Mouse (Mus musculus): ENCODE measurements at regions not wholly inside any gene's neighbourhood (a gene's known extent, or its start where the extent isn't known, plus 50 kb on each side); places are given as distances from the start of the nearest gene placed in this dataset.
"Not testable (repeated sequence)": the region's sequence is repeated elsewhere in the genome, so short reads cannot be mapped to it uniquely, and the experiment has no call there.

GRCm38 (mm10) chr6:50840826-50841225 lies 186.6 kb upstream of the Npvf start:
- no peaks in the 10 kb centered on the region; the same call in 1 of the 2 replicates for H3K27me3 ChIP-seq (replicated peaks)
- ATAC-seq: no peak
- 55% methylated on average over 9 of the region's 9 CpGs for WGBS (ENCODE audit: insufficient replicate concordance)
- H3K36me3 ChIP-seq: no peaks in the 10 kb centered on the region
- no peak overlapping the region for H3K4me2 ChIP-seq
- H3K4me1 ChIP-seq: no peaks in the 10 kb centered on the region
- H3K9me3 ChIP-seq (replicated peaks): no peaks in the 10 kb centered on the region
- H3K9ac ChIP-seq: no peak overlapping the region
- H3K4me3 ChIP-seq: no peak overlapping the region
- no peak overlapping the region for H3K27ac ChIP-seq

GRCm38 (mm10) chr6:50845246-50845645 lies 191.0 kb upstream of the Npvf start:
- not testable (repeated sequence) for H3K9ac ChIP-seq; H3K36me3 ChIP-seq; H3K9me3 ChIP-seq (replicated peaks)

GRCm38 (mm10) chr6:50846740-50847516 lies 192.7 kb upstream of the Npvf start:
- 70% methylated on average over 18 of the region's 18 CpGs for WGBS (ENCODE audit: insufficient replicate concordance)
- Histone ChIP-seq H3K27me3 (replicated peaks) (no peaks in the 10 kb centered on the region), H3K27ac (no peak overlapping the region), H3K9me3 (replicated peaks) (no peaks in the 10 kb centered on the region), H3K36me3 (no peaks in the 10 kb centered on the region), H3K4me2 (no peak overlapping the region), H3K9ac (no peak overlapping the region), H3K4me3 (no peak overlapping the region), H3K4me1 (no peaks in the 10 kb centered on the region)
- no peak for ATAC-seq

More at GRCm38 (mm10) chr6:50845246-50845645, 191.0 kb upstream of the Npvf start:
- ATAC-seq; H3K4me3 ChIP-seq; H3K27ac ChIP-seq; H3K27me3 ChIP-seq (replicated peaks); H3K4me2 ChIP-seq; H3K4me1 ChIP-seq: not testable (repeated sequence)
- WGBS (ENCODE audit: insufficient replicate concordance): 59% methylated on average over 2 of the region's 2 CpGs

- no peak overlapping the region for H3K9ac ChIP-seq
- no peaks in the 10 kb centered on the region for H3K27me3 ChIP-seq (replicated peaks)
- WGBS (ENCODE audit: insufficient replicate concordance): 57% methylated on average over 7 of the region's 7 CpGs
- H3K4me3 ChIP-seq: no peak overlapping the region
- H3K4me1 ChIP-seq: no peaks in the 10 kb centered on the region
- H3K4me2 ChIP-seq: no peak overlapping the region
- no peak overlapping the region for H3K27ac ChIP-seq
- H3K36me3 ChIP-seq: no peaks in the 10 kb centered on the region
- H3K9me3 ChIP-seq (replicated peaks): no peaks in the 10 kb centered on the region
- no peak for ATAC-seq
Measured at GRCm38 (mm10) chr6:50847548-50847947, 193.3 kb upstream of the Npvf start.

- no peak overlapping the region for H3K4me2 ChIP-seq
- no peaks in the 10 kb centered on the region for H3K27me3 ChIP-seq (replicated peaks)
- no peak overlapping the region for H3K4me3 ChIP-seq
- H3K36me3 ChIP-seq: no peaks in the 10 kb centered on the region
- ATAC-seq: no peak
- WGBS (ENCODE audit: insufficient replicate concordance): 64% methylated on average over 4 of the region's 4 CpGs
- no peak overlapping the region for H3K9ac ChIP-seq
- H3K4me1 ChIP-seq: no peaks in the 10 kb centered on the region
- H3K27ac ChIP-seq: no peak overlapping the region
- H3K9me3 ChIP-seq (replicated peaks): no peaks in the 10 kb centered on the region
Measured at GRCm38 (mm10) chr6:50859162-50859561, 204.9 kb upstream of the Npvf start.

GRCm38 (mm10) chr6:50877991-50878390 lies 223.8 kb upstream of the Npvf start:
- Histone ChIP-seq H3K4me2 (no peak overlapping the region), H3K4me3 (no peak overlapping the region), H3K27ac (no peak overlapping the region), H3K9me3 (replicated peaks) (no peaks in the 10 kb centered on the region), H3K9ac (no peak overlapping the region), H3K36me3 (no peaks in the 10 kb centered on the region), H3K4me1 (peaks cover 18% of the 10 kb centered on the region), H3K27me3 (replicated peaks) (0 out of 2 replicates have a peak, but pooled peaks cover 10% of the 10 kb centered on the region)
- WGBS (ENCODE audit: insufficient replicate concordance): 57% methylated on average over 5 of the region's 5 CpGs
- ATAC-seq: no peak

- Histone ChIP-seq H3K4me3 (no peak overlapping the region), H3K27me3 (replicated peaks) (peaks cover 10% of the 10 kb centered on the region; the same call in 1 of the 2 replicates), H3K9ac (no peak overlapping the region), H3K4me2 (no peak overlapping the region), H3K4me1 (peaks cover 15% of the 10 kb centered on the region; the same call in 1 of the 2 replicates), H3K36me3 (no peaks in the 10 kb centered on the region), H3K9me3 (replicated peaks) (no peaks in the 10 kb centered on the region), H3K27ac (no peak overlapping the region)
- 15% methylated on average over 3 of the region's 3 CpGs for WGBS (ENCODE audit: insufficient replicate concordance)
- ATAC-seq: peak; percentile 55; the same call in 1 of the 2 replicates
Measured at GRCm38 (mm10) chr6:50882298-50882697, 228.1 kb upstream of the Npvf start.

- no peak overlapping the region for H3K27ac ChIP-seq
- H3K9ac ChIP-seq: no peak overlapping the region
- no peaks in the 10 kb centered on the region for H3K9me3 ChIP-seq (replicated peaks)
- H3K36me3 ChIP-seq: no peaks in the 10 kb centered on the region
- no peak overlapping the region for H3K4me2 ChIP-seq
- ATAC-seq: no peak
- no peak overlapping the region for H3K4me3 ChIP-seq
- peaks cover 15% of the 10 kb centered on the region; the same call in 1 of the 2 replicates for H3K4me1 ChIP-seq
- 61% methylated on average over 4 of the region's 4 CpGs for WGBS (ENCODE audit: insufficient replicate concordance)
- peaks cover 10% of the 10 kb centered on the region; the same call in 1 of the 2 replicates for H3K27me3 ChIP-seq (replicated peaks)
Measured at GRCm38 (mm10) chr6:50882759-50883158, 228.5 kb upstream of the Npvf start.

- no peaks in the 10 kb centered on the region for H3K36me3 ChIP-seq
- peaks cover 11% of the 10 kb centered on the region for H3K27me3 ChIP-seq (replicated peaks)
- H3K27ac ChIP-seq: no peak overlapping the region
- H3K4me1 ChIP-seq: peaks cover 33% of the 10 kb centered on the region
- no peak overlapping the region for H3K9ac ChIP-seq
- no peaks in the 10 kb centered on the region for H3K9me3 ChIP-seq (replicated peaks)
- no peak overlapping the region for H3K4me3 ChIP-seq
- no peak overlapping the region for H3K4me2 ChIP-seq
- ATAC-seq: no peak
- WGBS (ENCODE audit: insufficient replicate concordance): 88% methylated on average over 4 of the region's 4 CpGs
Measured at GRCm38 (mm10) chr6:50885031-50885430, 230.8 kb upstream of the Npvf start.

- ATAC-seq: no peak
- no peak overlapping the region for H3K4me3 ChIP-seq
- no peaks in the 10 kb centered on the region for H3K36me3 ChIP-seq
- no peaks in the 10 kb centered on the region for H3K9me3 ChIP-seq (replicated peaks)
- H3K9ac ChIP-seq: no peak overlapping the region
- H3K4me1 ChIP-seq: peaks cover 41% of the 10 kb centered on the region
- peaks cover 14% of the 10 kb centered on the region for H3K27me3 ChIP-seq (replicated peaks)
- no peak overlapping the region for H3K4me2 ChIP-seq
- H3K27ac ChIP-seq: no peak overlapping the region
- 81% methylated on average over 8 of the region's 8 CpGs for WGBS (ENCODE audit: insufficient replicate concordance)
Measured at GRCm38 (mm10) chr6:50885771-50886360, 231.6 kb upstream of the Npvf start.

GRCm38 (mm10) chr6:50890370-50891204 lies 236.3 kb upstream of the Npvf start:
- H3K27ac ChIP-seq: peak overlapping the region; percentile 87
- peaks cover 41% of the 10 kb centered on the region for H3K27me3 ChIP-seq (replicated peaks)
- H3K36me3 ChIP-seq: no peaks in the 10 kb centered on the region
- 5% methylated on average over 25 of the region's 25 CpGs for WGBS (ENCODE audit: insufficient replicate concordance)
- H3K4me2 ChIP-seq: peak overlapping the region; percentile 51
- peak overlapping the region; percentile 25 for H3K4me3 ChIP-seq
- H3K9me3 ChIP-seq (replicated peaks): no peaks in the 10 kb centered on the region
- peak; percentile 100 for ATAC-seq
- peaks cover 53% of the 10 kb centered on the region for H3K4me1 ChIP-seq
- H3K9ac ChIP-seq: peak overlapping the region; percentile 25

- 18% methylated on average over 3 of the region's 3 CpGs for WGBS (ENCODE audit: insufficient replicate concordance)
- peaks cover 41% of the 10 kb centered on the region for H3K27me3 ChIP-seq (replicated peaks)
- no peaks in the 10 kb centered on the region for H3K36me3 ChIP-seq
- 0 out of 2 replicates have a peak overlapping the region, but pooled peaks have one; percentile 10 for H3K9ac ChIP-seq
- H3K4me2 ChIP-seq: peak overlapping the region; percentile 51
- H3K4me1 ChIP-seq: peaks cover 53% of the 10 kb centered on the region
- H3K9me3 ChIP-seq (replicated peaks): no peaks in the 10 kb centered on the region
- peak overlapping the region; percentile 87 for H3K27ac ChIP-seq
- H3K4me3 ChIP-seq: peak overlapping the region; percentile 25
- peak; percentile 53 for ATAC-seq
Measured at GRCm38 (mm10) chr6:50891205-50891526, 236.9 kb upstream of the Npvf start.
